Mouse (Mus musculus) liver, embryonic 12.5 days (tissue): ENCODE results near the gene Tcaf3. TPM values are rescaled to one million over a fixed set of nuclear protein-coding genes. Genes with fewer than 3 reads are reported as not detected.

Source experiments
- ATAC-seq: fragments of 200-750 bp; cut with Nextera tagmentation; 2 replicates; pipeline ENCODE4 v1.8.0; 2017; ENCODE audit warnings: moderate number of reproducible peaks, mild to moderate bottlenecking, moderate library complexity
- H3K27ac ChIP-seq: fragments of 300-500 bp; sonication (generic); 2 replicates; pipeline ENCODE4 v1.5.1; 2016; ENCODE audit warnings: mild to moderate bottlenecking
- H3K27me3 ChIP-seq: fragments of 300-500 bp; sonication (generic); replicated peaks from 2 replicates; pipeline ENCODE4 v1.6.1; 2016; ENCODE audit warnings: mild to moderate bottlenecking, moderate library complexity
- H3K36me3 ChIP-seq: fragments of 300-500 bp; sonication (generic); 2 replicates; pipeline ENCODE4 v1.6.1; 2016; ENCODE audit warnings: mild to moderate bottlenecking, moderate library complexity
- H3K4me1 ChIP-seq: fragments of 300-500 bp; sonication (generic); 2 replicates; pipeline ENCODE4 v1.6.1; 2016
- H3K4me2 ChIP-seq: fragments of 300-500 bp; sonication (generic); 2 replicates; pipeline ENCODE4 v1.6.1; 2016; ENCODE audit warnings: mild to moderate bottlenecking, moderate library complexity
- H3K4me3 ChIP-seq: fragments of 300-500 bp; sonication (generic); 2 replicates; pipeline ENCODE4 v1.5.1; 2016; ENCODE audit warnings: mild to moderate bottlenecking, moderate library complexity
- H3K9ac ChIP-seq: fragments of 300-500 bp; sonication (generic); 2 replicates; pipeline ENCODE4 v1.6.1; 2016; ENCODE audit warnings: mild to moderate bottlenecking, moderate library complexity
- H3K9me3 ChIP-seq: fragments of 300-500 bp; sonication (generic); replicated peaks from 2 replicates; pipeline ENCODE4 v1.6.1; 2016; ENCODE audit warnings: mild to moderate bottlenecking, moderate library complexity
- WGBS: fragments of 180-500 bp; shearing (Covaris S2); methylation state at CpG from one replicate; pipeline ENCODE4 v1.1.7; 2016; ENCODE audit not compliant: insufficient replicate concordance; 5-methylcytosine and 5-hydroxymethylcytosine counted together
- polyA plus RNA-seq: library from polyadenylated mRNA; unstranded; fragments of >200 nt; fragmentation: Nextera tagmentation; extraction: Ambion mirVana; gene quantifications from 2 replicates; pipeline ENCODE4 v1.2.1, GENCODE M21; 2016

Gene Tcaf3
- polyA plus RNA-seq, 1 experiment from 2014 or later = not detected

- no peaks in the 10 kb centered on the region for H3K36me3 ChIP-seq
- no peak overlapping the region for H3K4me2 ChIP-seq
- no peak overlapping the region for H3K27ac ChIP-seq
- WGBS = 62% methylated on average over 1 of the region's 1 CpGs
- H3K4me3 ChIP-seq = no peak overlapping the region
- no peak overlapping the region for H3K9ac ChIP-seq
- ATAC-seq = no peak
- no peaks in the 10 kb centered on the region for H3K4me1 ChIP-seq
- H3K9me3 ChIP-seq = no peaks in the 10 kb centered on the region
- H3K27me3 ChIP-seq = no peaks in the 10 kb centered on the region
Observed at GRCm38 (mm10) chr6:42539711-42540110, 57.8 kb downstream of the Tcaf3 start.

Other genes with a start within 250 kb of the Tcaf3 start
- gene Zyx, start 248.1 kb downstream of the Tcaf3 start, polyA plus RNA-seq = 66.3 and 66.5 TPM in 2 replicates
- gene Epha1, start 224.4 kb downstream of the Tcaf3 start, polyA plus RNA-seq = 2.6 and 3.4 TPM in 2 replicates
- gene Tas2r143, start 197.5 kb downstream of the Tcaf3 start, polyA plus RNA-seq = not detected in 2 replicates
- gene Tas2r135, start 192.3 kb downstream of the Tcaf3 start, polyA plus RNA-seq = not detected in 2 replicates
- not detected in 2 replicates for gene Tas2r126, start 163.2 kb downstream of the Tcaf3 start, polyA plus RNA-seq
- not detected in 2 replicates for gene Olfr458, start 132.5 kb downstream of the Tcaf3 start, polyA plus RNA-seq
- not detected in 2 replicates for gene Olfr457, start 121.4 kb downstream of the Tcaf3 start, polyA plus RNA-seq
- gene Olfr456, start 110.5 kb downstream of the Tcaf3 start, polyA plus RNA-seq = not detected in 2 replicates
- not detected in 2 replicates for gene Olfr455, start 50.1 kb downstream of the Tcaf3 start, polyA plus RNA-seq
- 0.46 and 0.53 TPM in 2 replicates for gene Tcaf2, start 47.6 kb upstream of the Tcaf3 start, polyA plus RNA-seq
- gene Tcaf1, start 112.4 kb upstream of the Tcaf3 start, polyA plus RNA-seq = 10.1 and 10.2 TPM in 2 replicates
- gene Olfr453, start 141.7 kb upstream of the Tcaf3 start, polyA plus RNA-seq = not detected in 2 replicates
- not detected in 2 replicates for gene Olfr38, start 158.7 kb upstream of the Tcaf3 start, polyA plus RNA-seq
- not detected in 2 replicates for gene Olfr452, start 187.4 kb upstream of the Tcaf3 start, polyA plus RNA-seq
- not detected in 2 replicates for gene Olfr450, start 214.2 kb upstream of the Tcaf3 start, polyA plus RNA-seq
- not detected in 2 replicates for gene Olfr449, start 236.7 kb upstream of the Tcaf3 start, polyA plus RNA-seq